Mouse (Mus musculus): ENCODE data around the gene Tlk2.

Gene Tlk2

DNA sequence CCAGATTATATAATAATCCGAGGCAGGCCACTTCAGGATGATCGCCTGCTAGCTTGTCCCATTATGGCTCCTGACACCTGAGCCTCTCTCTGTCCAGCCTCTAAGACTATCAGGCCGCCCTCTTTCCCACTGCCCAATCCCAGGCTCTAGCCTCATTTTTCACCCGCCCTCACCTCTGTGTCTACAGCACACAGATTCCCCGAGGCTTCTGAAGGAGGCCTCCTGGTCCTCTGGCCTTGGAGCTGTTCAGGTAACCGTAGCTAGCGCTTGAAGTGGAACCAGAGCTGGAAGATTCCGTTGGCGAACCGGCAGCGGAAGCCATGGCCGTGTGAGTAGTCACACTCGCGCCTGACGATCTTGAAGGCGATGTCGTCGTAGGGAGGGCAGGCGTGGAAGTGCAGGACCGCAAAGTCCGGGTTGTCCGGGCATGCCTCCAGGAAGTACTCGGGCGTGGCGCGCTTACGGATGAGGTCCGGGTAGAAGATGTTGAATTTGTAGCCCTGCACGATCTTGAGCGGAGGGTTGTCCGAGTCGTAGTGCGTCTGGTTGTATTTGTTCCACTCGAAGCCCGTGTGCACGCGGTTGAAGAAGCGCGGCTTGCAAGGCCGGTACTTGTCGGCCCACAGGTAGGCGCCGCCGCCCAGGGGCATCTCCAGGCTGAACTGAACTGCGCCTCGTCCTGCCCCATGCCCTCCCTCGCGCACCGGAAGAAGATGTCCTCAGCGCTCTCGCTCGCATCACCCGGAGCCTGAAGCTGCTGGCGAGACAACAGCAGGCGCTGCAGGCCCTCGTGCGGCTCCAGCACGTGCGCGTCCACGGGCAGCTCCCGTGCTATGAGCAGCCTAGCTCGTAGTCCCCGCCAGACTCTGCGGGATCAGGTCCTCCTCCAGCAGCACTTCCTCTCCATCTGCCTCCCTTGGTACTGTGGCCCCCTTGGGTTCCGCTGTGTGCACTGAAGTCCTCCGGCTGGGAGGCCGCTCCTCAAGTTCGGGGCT is 13.8 kb upstream of the Tlk2 start:
- no peak for DNase-seq (ENCODE audit: low spot score)

GRCm38 (mm10) chr11:105166780-105167179 is 11.8 kb upstream of the Tlk2 start:
- no peak for DNase-seq (ENCODE audit: low spot score)

DNA sequence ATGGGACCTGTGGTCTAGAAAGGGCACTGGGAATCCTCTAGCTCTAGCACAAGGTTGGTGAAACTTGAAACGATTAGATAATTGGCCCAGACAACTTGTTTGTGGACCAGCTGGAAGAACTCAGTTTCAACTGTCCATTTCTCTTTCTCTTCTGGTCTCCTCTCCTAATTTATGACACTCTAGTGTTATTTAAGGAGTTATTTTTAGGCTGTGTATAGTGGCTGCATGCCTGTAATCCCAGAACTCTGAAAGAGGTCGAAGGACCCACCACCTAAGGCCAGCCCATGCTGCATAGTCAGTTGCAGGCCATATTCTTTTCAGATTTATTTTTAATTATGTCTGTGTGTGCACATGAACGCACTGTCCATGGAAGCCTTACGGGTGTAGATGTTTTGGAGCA is 916 bp downstream of the Tlk2 start:
- DNase-seq (ENCODE audit: low spot score), result no peak

GRCm38 (mm10) chr11:105180471-105181091 is 2.0 kb downstream of the Tlk2 start:
- peak; percentile 54 for DNase-seq (ENCODE audit: low spot score)

DNA sequence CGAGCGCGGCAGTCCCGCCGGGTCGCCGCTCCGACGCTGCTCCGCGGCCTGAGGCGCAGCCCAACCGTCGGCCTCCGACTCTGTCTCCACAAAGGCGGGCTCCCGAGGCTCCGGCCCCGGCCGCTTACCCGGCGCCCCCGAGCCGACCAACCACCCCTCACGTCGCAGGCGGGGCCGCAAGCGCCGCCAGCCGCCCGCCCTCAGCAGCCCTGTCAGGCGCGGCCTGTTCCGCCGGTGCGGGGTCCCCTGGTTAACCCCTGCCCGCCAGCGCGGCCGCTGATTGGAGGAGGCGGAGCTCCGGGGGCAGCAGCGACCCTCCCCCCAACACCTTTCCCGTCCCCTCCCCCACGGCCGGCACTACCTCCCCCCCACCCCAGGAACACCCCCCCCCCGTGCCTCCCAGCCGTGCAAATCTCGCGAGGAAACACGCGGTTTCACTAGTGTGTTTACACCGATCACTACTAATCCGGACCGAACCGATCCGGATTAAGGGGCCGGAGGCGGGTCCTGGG is 2.6 kb downstream of the Tlk2 start:
- DNase-seq (ENCODE audit: low spot score), result peak; percentile 94

- DNase-seq (ENCODE audit: low spot score), result peak; percentile 44
Observed at GRCm38 (mm10) chr11:105181689-105182460, 3.3 kb downstream of the Tlk2 start.

GRCm38 (mm10) chr11:105182461-105182855 is 3.9 kb downstream of the Tlk2 start:
- DNase-seq (ENCODE audit: low spot score), result no peak

- peak; percentile 10 for DNase-seq (ENCODE audit: low spot score)
Observed at GRCm38 (mm10) chr11:105184678-105185077, 6.1 kb downstream of the Tlk2 start.

DNA sequence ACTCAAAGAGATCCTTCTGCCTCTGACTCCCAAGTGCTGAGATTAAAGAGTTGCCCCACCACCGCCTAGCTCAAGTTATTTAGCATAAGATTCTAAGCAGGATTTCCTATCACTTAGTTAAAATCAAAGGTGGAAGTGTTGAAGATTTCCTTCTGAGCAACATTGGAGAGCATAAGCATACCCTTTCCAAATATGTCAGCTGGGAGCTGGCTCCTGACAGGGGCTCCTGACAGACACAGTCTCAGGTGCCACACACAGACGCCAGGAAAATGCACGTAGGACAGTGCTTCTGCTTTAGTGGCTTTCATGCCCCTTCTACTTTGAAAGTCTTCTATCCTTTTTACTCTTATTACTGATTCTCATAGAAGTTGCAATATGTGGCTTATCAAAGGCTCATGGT is 13.6 kb downstream of the Tlk2 start:
- no peak for DNase-seq (ENCODE audit: low spot score)

- DNase-seq (ENCODE audit: low spot score), result no peak
Observed at GRCm38 (mm10) chr11:105196893-105197662, 18.5 kb downstream of the Tlk2 start.

DNA sequence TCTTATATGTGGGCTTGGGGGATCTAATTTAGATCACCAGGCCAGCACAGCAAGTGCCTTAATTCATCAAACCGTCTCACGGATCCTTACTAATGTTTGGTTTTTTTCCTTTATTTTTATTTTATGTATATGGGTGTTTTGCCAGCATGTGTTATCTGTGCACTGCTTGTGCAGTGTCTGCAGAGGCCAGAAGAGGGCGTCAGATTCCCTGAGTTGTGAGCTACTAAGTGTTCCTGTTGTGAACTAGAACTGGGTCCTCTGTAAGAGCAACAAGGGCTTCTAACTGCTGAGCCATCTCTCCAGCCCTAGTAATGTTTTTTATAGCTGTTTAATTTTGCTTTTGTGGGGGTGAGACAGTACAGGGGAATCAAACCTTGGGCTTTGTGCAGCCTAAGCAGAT is 23.8 kb downstream of the Tlk2 start:
- peak; percentile 15 for DNase-seq (ENCODE audit: low spot score)

DNA sequence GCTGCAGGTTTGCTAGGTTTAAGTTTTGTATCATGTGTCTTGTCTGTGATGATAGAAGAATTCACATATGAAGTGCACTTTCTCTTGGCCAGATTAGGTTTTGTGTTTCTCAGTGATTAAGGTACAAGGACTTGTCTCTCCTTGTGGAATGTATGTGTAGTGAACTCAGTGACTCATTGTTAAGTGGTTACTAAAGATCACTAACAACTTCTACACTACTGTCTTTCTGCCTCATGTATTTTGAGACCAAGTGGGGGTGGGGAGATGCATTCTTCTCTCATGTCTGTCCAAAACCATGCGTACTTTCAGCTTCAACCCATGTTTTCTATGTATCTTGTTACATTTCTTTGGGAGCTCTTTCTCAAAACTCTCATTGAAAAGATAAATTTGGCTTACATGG is 31.4 kb downstream of the Tlk2 start:
- DNase-seq (ENCODE audit: low spot score), result no peak

DNA sequence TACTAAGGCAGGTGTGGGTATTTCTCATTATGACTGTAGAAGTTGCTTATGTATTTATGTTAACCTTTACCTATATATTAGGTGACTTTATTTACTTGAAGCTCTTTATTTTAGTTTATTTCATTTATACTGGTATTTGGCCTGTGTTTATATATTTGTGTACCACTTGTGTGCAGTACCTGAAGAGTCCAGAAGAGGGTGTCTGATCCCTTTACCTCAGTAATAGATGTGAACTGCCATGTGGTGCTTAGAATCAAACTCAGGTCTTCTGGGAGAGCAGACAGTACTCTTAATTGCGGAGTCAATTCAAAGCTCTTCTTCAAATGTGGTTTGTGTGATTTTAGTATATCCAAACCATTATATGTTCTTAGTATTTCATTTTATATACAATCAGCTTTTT is 35.6 kb downstream of the Tlk2 start:
- peak; percentile 19 for DNase-seq (ENCODE audit: low spot score)

- DNase-seq (ENCODE audit: low spot score), result no peak
Observed at GRCm38 (mm10) chr11:105217771-105218170, 39.2 kb downstream of the Tlk2 start.

DNA sequence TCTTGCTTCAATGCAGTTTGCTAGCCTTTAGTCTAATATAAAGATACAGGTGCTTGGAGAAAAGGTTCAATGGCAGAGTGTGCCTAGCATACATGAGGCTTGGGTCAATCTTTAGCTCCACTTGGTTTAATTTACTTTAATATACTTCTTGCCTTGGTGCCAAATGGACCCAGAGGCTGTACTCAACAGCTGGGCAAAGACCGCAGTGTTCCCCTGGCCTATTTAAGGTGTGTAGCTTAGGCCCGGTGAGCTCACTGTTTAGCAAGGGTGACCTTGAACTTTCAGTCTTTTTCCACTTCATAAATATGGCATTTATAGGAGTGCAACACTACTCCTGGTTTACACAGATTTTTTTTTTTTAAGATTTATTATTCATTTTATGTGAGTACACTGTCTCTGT is 55.9 kb downstream of the Tlk2 start:
- DNase-seq (ENCODE audit: low spot score), result no peak

DNA sequence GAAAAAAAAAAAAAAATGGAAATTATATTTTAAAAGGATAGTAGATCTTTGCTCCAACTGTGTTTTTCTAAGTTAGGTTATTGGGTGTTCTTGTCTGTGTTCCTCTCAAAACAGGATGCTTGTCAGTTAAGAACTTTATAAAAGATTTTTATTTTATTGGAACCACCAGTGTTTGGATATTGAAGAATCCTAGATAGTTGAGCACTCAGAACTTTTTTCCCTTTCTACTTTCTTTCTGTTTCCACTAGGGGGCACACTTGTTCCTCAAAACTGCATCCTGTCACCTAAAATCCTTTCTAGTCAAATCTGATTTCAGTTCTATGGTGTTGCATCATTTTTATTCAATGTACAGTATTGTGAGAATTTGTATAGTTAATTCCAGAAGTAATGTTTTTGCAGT is 62.4 kb downstream of the Tlk2 start:
- peak; percentile 66 for DNase-seq (ENCODE audit: low spot score)

DNA sequence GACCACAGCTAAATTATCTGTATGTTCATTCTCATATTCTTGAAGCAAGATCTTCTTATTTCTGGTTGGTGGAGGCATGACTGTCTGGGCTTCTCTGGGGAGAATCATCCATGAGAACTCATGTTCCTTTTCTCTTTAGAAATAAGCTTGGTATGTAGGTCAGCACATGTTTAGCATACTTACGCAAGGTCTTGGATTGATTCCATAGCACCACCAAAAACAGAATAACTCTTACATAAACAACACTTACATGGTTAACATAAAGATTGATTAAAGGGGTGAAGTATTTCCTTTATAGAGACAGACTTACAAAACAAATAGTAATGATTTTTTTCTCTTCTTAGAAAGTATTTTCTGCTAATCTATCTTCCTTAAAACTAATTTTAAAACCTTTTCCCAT is 67.8 kb downstream of the Tlk2 start:
- no peak for DNase-seq (ENCODE audit: low spot score)

- DNase-seq (ENCODE audit: low spot score), result no peak
Observed at GRCm38 (mm10) chr11:105246785-105247184, 68.2 kb downstream of the Tlk2 start.

- DNase-seq (ENCODE audit: low spot score), result no peak
Observed at GRCm38 (mm10) chr11:105247321-105247720, 68.7 kb downstream of the Tlk2 start.

GRCm38 (mm10) chr11:105259733-105260132 is 81.1 kb downstream of the Tlk2 start:
- DNase-seq (ENCODE audit: low spot score), result no peak

DNA sequence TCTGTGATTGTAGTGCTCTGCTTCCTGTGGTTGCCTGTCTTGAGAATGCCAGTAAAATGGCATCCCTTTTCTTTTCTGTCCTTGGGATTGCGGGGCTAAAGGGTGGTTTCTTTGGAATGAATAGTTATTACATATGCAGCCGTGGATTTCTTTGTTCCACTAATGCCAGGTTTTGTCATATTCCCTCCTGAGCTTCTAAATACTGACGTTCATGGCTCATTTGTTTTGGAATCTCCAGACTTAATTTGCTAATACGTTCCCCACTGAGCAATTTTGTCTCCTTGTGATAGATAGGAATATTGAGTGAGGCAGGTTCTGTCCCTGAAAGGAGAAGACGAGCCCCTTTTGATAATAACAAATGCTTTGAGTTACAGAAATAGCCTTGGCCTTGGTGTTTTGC is 82.5 kb downstream of the Tlk2 start:
- no peak for DNase-seq (ENCODE audit: low spot score)

Measured in embryo, embryonic 10.5 days (tissue).